Mouse (Mus musculus) brain, embryonic 14.5 days (tissue): Measurements from ENCODE around the gene Tent5a.

Source experiments
- CTCF ChIP-seq: fragments of 200-500 bp; IDR thresholded peaks from 2 replicates; pipeline ENCODE4 v1.5.1; 2012; ENCODE audit warnings: inconsistent platforms, mild to moderate bottlenecking, moderate library complexity, borderline replicate concordance; ENCODE audit not compliant: insufficient read depth, insufficient read length; ENCODE audit errors: extremely low read depth
- POLR2A ChIP-seq: fragments of 200-500 bp; IDR thresholded peaks from 2 replicates; pipeline ENCODE4 v1.6.1; 2012; ENCODE audit warnings: mild to moderate bottlenecking, inconsistent platforms, borderline replicate concordance; ENCODE audit not compliant: poor library complexity, insufficient read depth, insufficient read length, severe bottlenecking; ENCODE audit errors: extremely low read depth

DNA sequence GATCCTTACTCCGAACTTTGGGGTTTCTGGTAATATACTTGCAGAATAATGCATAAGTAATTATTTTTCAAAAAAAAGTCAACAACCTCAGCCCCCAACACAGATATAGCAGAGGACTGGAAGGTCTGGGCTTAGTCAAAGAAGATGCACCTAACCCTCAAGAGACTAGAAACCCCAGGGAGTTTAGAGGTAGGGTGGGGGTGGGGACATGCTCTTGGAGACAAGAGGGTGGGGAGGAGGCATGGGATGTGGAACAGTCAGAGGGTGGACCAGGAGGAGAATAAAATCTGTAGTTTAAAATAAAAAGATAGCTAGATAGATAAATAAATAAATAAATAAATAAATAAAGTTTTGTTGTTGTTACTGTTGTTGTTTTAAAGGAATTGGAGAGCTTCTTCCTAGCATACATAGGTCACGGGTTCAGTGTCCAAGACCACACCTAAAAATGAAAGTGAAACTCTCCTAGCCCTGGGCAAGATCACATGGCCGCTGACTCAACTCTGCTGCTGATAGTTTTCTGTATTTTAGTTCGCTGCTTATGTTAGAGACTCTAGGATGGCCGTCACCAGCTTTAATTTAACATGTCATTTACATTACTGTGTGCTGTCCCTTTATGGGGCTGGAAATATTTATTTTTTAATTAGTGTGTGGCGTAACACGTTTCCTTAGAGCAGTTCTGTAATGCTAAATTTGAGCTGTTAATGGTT lies 30.2 kb upstream of the Tent5a start:
- TF ChIP-seq POLR2A (no peak), CTCF (no peak)
